Mouse (Mus musculus): ENCODE data around the gene Tmem213.

GRCm38 (mm10) chr6:38103775-38104174 is 5.3 kb upstream of the Tmem213 start:
- TF ChIP-seq CTCF (IDR thresholded peaks at IDR 0.05; ENCODE audit: low read depth, low read length): no peak
- no peak for TF ChIP-seq POLR2A (IDR thresholded peaks at IDR 0.05; ENCODE audit: borderline replicate concordance, low read depth, low read length)
